Mouse (Mus musculus) embryonic facial prominence, embryonic 14.5 days (tissue): Measurements from ENCODE around the gene Xpc. TPM values are rescaled to one million over a fixed set of nuclear protein-coding genes. Genes with fewer than 3 reads are reported as not detected.
A peak's percentile ranks its signal among the peaks of the same experiment; 100 is the strongest.

Source experiments
- ATAC-seq: fragments of 200-750 bp; cut with Nextera tagmentation; 2 replicates; pipeline ENCODE4 v1.8.0; 2017; ENCODE audit warnings: low read depth, moderate number of reproducible peaks, moderate TSS enrichment
- DNase-seq: peaks from one replicate; pipeline ENCODE4 v3.0.0-alpha.2; 2015; ENCODE audit warnings: low spot score
- H3K27ac ChIP-seq: fragments of 300-500 bp; sonication (generic); replicated peaks from 2 replicates; pipeline ENCODE4 v1.5.1; 2014; ENCODE audit warnings: low read depth, mild to moderate bottlenecking, low read length, moderate library complexity
- H3K27me3 ChIP-seq: fragments of 300-500 bp; sonication (generic); replicated peaks from 2 replicates; pipeline ENCODE4 v1.6.1; 2014; ENCODE audit warnings: low read length; ENCODE audit not compliant: control insufficient read depth, insufficient read depth
- H3K36me3 ChIP-seq: fragments of 300-500 bp; sonication (generic); 2 replicates; pipeline ENCODE4 v1.6.1; 2014; ENCODE audit warnings: low read length, mixed read lengths; ENCODE audit not compliant: control insufficient read depth, insufficient read depth
- H3K4me1 ChIP-seq: fragments of 300-500 bp; sonication (generic); 2 replicates; pipeline ENCODE4 v1.6.1; 2014; ENCODE audit warnings: antibody characterized with exemption, low read length; ENCODE audit not compliant: control insufficient read depth, insufficient read depth
- H3K4me2 ChIP-seq: fragments of 300-500 bp; sonication (generic); 2 replicates; pipeline ENCODE4 v1.6.1; 2014; ENCODE audit warnings: low read depth, mild to moderate bottlenecking, low read length, moderate library complexity, mixed read lengths
- H3K4me3 ChIP-seq: fragments of 300-500 bp; sonication (generic); 2 replicates; pipeline ENCODE4 v1.5.1; 2014; ENCODE audit warnings: low read depth, mild to moderate bottlenecking, low read length
- H3K9ac ChIP-seq: fragments of 300-500 bp; sonication (generic); 2 replicates; pipeline ENCODE4 v1.6.1; 2014; ENCODE audit warnings: low read depth, mild to moderate bottlenecking, low read length, moderate library complexity, mixed read lengths
- H3K9me3 ChIP-seq: fragments of 300-500 bp; sonication (generic); 2 replicates; pipeline ENCODE4 v1.6.1; 2016; ENCODE audit warnings: low read length; ENCODE audit not compliant: control insufficient read depth
- WGBS: fragments of 180-500 bp; shearing (Covaris S2); extraction: QIAGEN DNeasy Blood & Tissue Kit; methylation state at CpG from one replicate; pipeline ENCODE4 v1.1.7; 2014; 5-methylcytosine and 5-hydroxymethylcytosine counted together
- polyA plus RNA-seq: library from polyadenylated mRNA; unstranded; fragments of >200 nt; fragmentation: Nextera tagmentation; extraction: Ambion mirVana; gene quantifications from 2 replicates; pipeline ENCODE4 v1.2.1, GENCODE M21; 2014

Gene Xpc
- polyA plus RNA-seq = 12.4 and 15.6 TPM in 2 replicates

- ATAC-seq = peak; percentile 99
- WGBS = under 1% methylated on average over 68 of the region's 80 CpGs
- Histone ChIP-seq H3K4me3 (peak within 1 kb of the TSS; percentile 64), H3K27ac (peak within 1 kb of the TSS; percentile 41), H3K9me3 (no peaks in the 10 kb centered on the region), H3K4me1 (peaks cover 19% of the 10 kb centered on the region), H3K9ac (peak within 1 kb of the TSS; percentile 77), H3K27me3 (no peaks in the 10 kb centered on the region), H3K4me2 (peak within 1 kb of the TSS; percentile 78), H3K36me3 (peaks cover 41% of the 10 kb centered on the region)
- DNase-seq = peak; percentile 97
These were observed at the start of gene Xpc, which contains the start of gene Lsm3 for GRCm38 (mm10) chr6:91515545-91516449. Gene Xpc (minus strand): TSS chr6:91515888. Gene Lsm3 (plus strand): TSS chr6:91515928.

GRCm38 (mm10) chr6:91563031-91563430 lies 47.3 kb upstream of the Xpc start:
- Histone ChIP-seq H3K9me3 (no peaks in the 10 kb centered on the region), H3K4me2 (no peak overlapping the region), H3K27ac (no peak overlapping the region), H3K27me3 (no peaks in the 10 kb centered on the region), H3K36me3 (no peaks in the 10 kb centered on the region), H3K9ac (no peak overlapping the region), H3K4me3 (no peak overlapping the region), H3K4me1 (no peaks in the 10 kb centered on the region)
- 79% methylated on average over 3 of the region's 3 CpGs for WGBS
- ATAC-seq (no peak), DNase-seq (no peak)

GRCm38 (mm10) chr6:91560186-91560585 lies 44.5 kb upstream of the Xpc start:
- no peaks in the 10 kb centered on the region for H3K27me3 ChIP-seq
- H3K9ac ChIP-seq = no peak overlapping the region
- H3K27ac ChIP-seq = no peak overlapping the region
- H3K4me1 ChIP-seq = no peaks in the 10 kb centered on the region
- no peak for ATAC-seq
- no peaks in the 10 kb centered on the region for H3K36me3 ChIP-seq
- no peak for DNase-seq
- no peak overlapping the region for H3K4me2 ChIP-seq
- WGBS = 92% methylated on average over 3 of the region's 3 CpGs
- H3K4me3 ChIP-seq = no peak overlapping the region
- 0 out of 2 replicates have a peak, but pooled peaks cover 3% of the 10 kb centered on the region for H3K9me3 ChIP-seq

- WGBS = 74% methylated on average over 4 of the region's 4 CpGs
- Histone ChIP-seq H3K9ac (no peak overlapping the region), H3K27ac (no peak overlapping the region), H3K4me3 (no peak overlapping the region), H3K4me2 (no peak overlapping the region), H3K36me3 (no peaks in the 10 kb centered on the region), H3K4me1 (no peaks in the 10 kb centered on the region), H3K9me3 (0 out of 2 replicates have a peak, but pooled peaks cover 3% of the 10 kb centered on the region), H3K27me3 (no peaks in the 10 kb centered on the region)
- DNase-seq (no peak), ATAC-seq (no peak)
These were observed 43.7 kb upstream of the Xpc start for GRCm38 (mm10) chr6:91559371-91559770.

- Histone ChIP-seq H3K4me1 (no peaks in the 10 kb centered on the region), H3K27ac (no peak overlapping the region), H3K4me3 (no peak overlapping the region), H3K36me3 (no peaks in the 10 kb centered on the region), H3K27me3 (no peaks in the 10 kb centered on the region), H3K4me2 (no peak overlapping the region), H3K9me3 (0 out of 2 replicates have a peak, but pooled peaks cover 3% of the 10 kb centered on the region), H3K9ac (no peak overlapping the region)
- WGBS = 42% methylated on average over 1 of the region's 1 CpGs
- DNase-seq = no peak
- no peak for ATAC-seq
These were observed 42.9 kb upstream of the Xpc start for GRCm38 (mm10) chr6:91558565-91558964.

GRCm38 (mm10) chr6:91552693-91553092 lies 37.0 kb upstream of the Xpc start:
- H3K4me2 ChIP-seq = no peak overlapping the region
- H3K4me3 ChIP-seq = no peak overlapping the region
- WGBS = 30% methylated on average over 3 of the region's 3 CpGs
- no peaks in the 10 kb centered on the region for H3K36me3 ChIP-seq
- 0 out of 2 replicates have a peak, but pooled peaks cover 3% of the 10 kb centered on the region for H3K9me3 ChIP-seq
- no peak for DNase-seq
- ATAC-seq = no peak
- no peaks in the 10 kb centered on the region for H3K27me3 ChIP-seq
- peaks cover 14% of the 10 kb centered on the region for H3K4me1 ChIP-seq
- H3K9ac ChIP-seq = no peak overlapping the region
- H3K27ac ChIP-seq = no peak overlapping the region

- Histone ChIP-seq H3K4me2 (no peak overlapping the region), H3K4me3 (no peak overlapping the region), H3K36me3 (no peaks in the 10 kb centered on the region), H3K9ac (no peak overlapping the region), H3K4me1 (peaks cover 14% of the 10 kb centered on the region), H3K27me3 (no peaks in the 10 kb centered on the region), H3K9me3 (0 out of 2 replicates have a peak, but pooled peaks cover 3% of the 10 kb centered on the region), H3K27ac (no peak overlapping the region)
- 96% methylated on average over 3 of the region's 3 CpGs for WGBS
- ATAC-seq = no peak
- no peak for DNase-seq
These were observed 36.0 kb upstream of the Xpc start for GRCm38 (mm10) chr6:91551671-91552070.

GRCm38 (mm10) chr6:91549621-91550020 lies 33.9 kb upstream of the Xpc start:
- H3K9ac ChIP-seq = no peak overlapping the region
- H3K4me3 ChIP-seq = no peak overlapping the region
- ATAC-seq (peak; percentile 57), DNase-seq (peak; percentile 86)
- no peaks in the 10 kb centered on the region for H3K9me3 ChIP-seq
- peaks cover 14% of the 10 kb centered on the region for H3K4me1 ChIP-seq
- no peaks in the 10 kb centered on the region for H3K27me3 ChIP-seq
- 29% methylated on average over 5 of the region's 5 CpGs for WGBS
- peak overlapping the region; percentile 71 for H3K27ac ChIP-seq
- H3K36me3 ChIP-seq = no peaks in the 10 kb centered on the region
- H3K4me2 ChIP-seq = no peak overlapping the region
